Mouse (Mus musculus): Measurements from ENCODE around the gene Echdc3. TPM values are rescaled to one million over a fixed set of nuclear protein-coding genes. Genes with fewer than 3 reads are reported as not detected.
A peak's percentile ranks its signal among the peaks of the same experiment; 100 is the strongest.

Echdc3 gene
- polyA plus RNA-seq, 1 experiment = 1.0 TPM

GRCm38 (mm10) chr2:6196363-6196973 lies 16.4 kb downstream of the Echdc3 start:
- no peak overlapping the region for H3K27ac ChIP-seq (ENCODE audit: insufficient read depth, low read depth, low read length)
- WGBS = 27% methylated on average over 10 of the region's 10 CpGs
- TF ChIP-seq CTCF (IDR thresholded peaks at IDR 0.05; ENCODE audit: extremely low read depth, insufficient read length, insufficient replicate concordance, low read depth, low read length) (no peak), POLR2A (IDR thresholded peaks at IDR 0.05; ENCODE audit: low read depth, low read length) (no peak)
- no peaks in the 10 kb centered on the region for H3K36me3 ChIP-seq (ENCODE audit: control insufficient read depth, insufficient read depth, low read length)
- H3K4me3 ChIP-seq (ENCODE audit: low read depth, low read length) = no peak overlapping the region
- H3K27me3 ChIP-seq (ENCODE audit: control insufficient read depth, insufficient read depth, low read length) = no peaks in the 10 kb centered on the region
- H3K4me1 ChIP-seq (ENCODE audit: control insufficient read depth, insufficient read depth, insufficient read length, low read length) = peaks cover 7% of the 10 kb centered on the region; the same call in 1 of the 2 replicates

- TF ChIP-seq CTCF (IDR thresholded peaks at IDR 0.05; ENCODE audit: extremely low read depth, insufficient read length, insufficient replicate concordance, low read depth, low read length) (0 out of 2 replicates have a peak, but pooled peaks have one; percentile 5), POLR2A (IDR thresholded peaks at IDR 0.05; ENCODE audit: low read depth, low read length) (no peak)
- peaks cover 7% of the 10 kb centered on the region; the same call in 1 of the 2 replicates for H3K4me1 ChIP-seq (ENCODE audit: control insufficient read depth, insufficient read depth, insufficient read length, low read length)
- H3K27me3 ChIP-seq (ENCODE audit: control insufficient read depth, insufficient read depth, low read length) = no peaks in the 10 kb centered on the region
- H3K36me3 ChIP-seq (ENCODE audit: control insufficient read depth, insufficient read depth, low read length) = no peaks in the 10 kb centered on the region
- no peak overlapping the region for H3K27ac ChIP-seq (ENCODE audit: insufficient read depth, low read depth, low read length)
- 46% methylated on average over 15 of the region's 15 CpGs for WGBS
- H3K4me3 ChIP-seq (ENCODE audit: low read depth, low read length) = no peak overlapping the region
Measured at GRCm38 (mm10) chr2:6195468-6196239, 17.2 kb downstream of the Echdc3 start.

- no peak overlapping the region for H3K27ac ChIP-seq (ENCODE audit: insufficient read depth, low read depth, low read length)
- 93% methylated on average over 7 of the region's 7 CpGs for WGBS
Measured at GRCm38 (mm10) chr2:6194497-6194896, 18.3 kb downstream of the Echdc3 start.

GRCm38 (mm10) chr2:6193591-6193973 lies 19.3 kb downstream of the Echdc3 start:
- Histone ChIP-seq H3K27ac (ENCODE audit: insufficient read depth, low read depth, low read length) (no peak overlapping the region), H3K36me3 (ENCODE audit: control insufficient read depth, insufficient read depth, low read length) (no peaks in the 10 kb centered on the region)

More at GRCm38 (mm10) chr2:6194497-6194896, 18.3 kb downstream of the Echdc3 start:
- TF ChIP-seq POLR2A (IDR thresholded peaks at IDR 0.05; ENCODE audit: low read depth, low read length) = no peak
- TF ChIP-seq CTCF (IDR thresholded peaks at IDR 0.05; ENCODE audit: extremely low read depth, insufficient read length, insufficient replicate concordance, low read depth, low read length) = no peak
- Histone ChIP-seq H3K4me3 (ENCODE audit: low read depth, low read length) (no peak overlapping the region), H3K36me3 (ENCODE audit: control insufficient read depth, insufficient read depth, low read length) (no peaks in the 10 kb centered on the region), H3K4me1 (ENCODE audit: control insufficient read depth, insufficient read depth, insufficient read length, low read length) (peaks cover 7% of the 10 kb centered on the region; the same call in 1 of the 2 replicates), H3K27me3 (ENCODE audit: control insufficient read depth, insufficient read depth, low read length) (no peaks in the 10 kb centered on the region)

GRCm38 (mm10) chr2:6192820-6193590 lies 19.8 kb downstream of the Echdc3 start:
- WGBS = 63% methylated on average over 20 of the region's 20 CpGs
- no peak overlapping the region for H3K27ac ChIP-seq (ENCODE audit: insufficient read depth, low read depth, low read length)
- H3K27me3 ChIP-seq (ENCODE audit: control insufficient read depth, insufficient read depth, low read length) = no peaks in the 10 kb centered on the region
- peaks cover 7% of the 10 kb centered on the region; the same call in 1 of the 2 replicates for H3K4me1 ChIP-seq (ENCODE audit: control insufficient read depth, insufficient read depth, insufficient read length, low read length)
- no peak overlapping the region for H3K4me3 ChIP-seq (ENCODE audit: low read depth, low read length)
- TF ChIP-seq POLR2A (IDR thresholded peaks at IDR 0.05; ENCODE audit: low read depth, low read length) (no peak), CTCF (IDR thresholded peaks at IDR 0.05; ENCODE audit: extremely low read depth, insufficient read length, insufficient replicate concordance, low read depth, low read length) (peak; percentile 39; the same call in 1 of the 2 replicates)
- no peaks in the 10 kb centered on the region for H3K36me3 ChIP-seq (ENCODE audit: control insufficient read depth, insufficient read depth, low read length)

More at GRCm38 (mm10) chr2:6193591-6193973, 19.3 kb downstream of the Echdc3 start:
- Histone ChIP-seq H3K27me3 (ENCODE audit: control insufficient read depth, insufficient read depth, low read length) (no peaks in the 10 kb centered on the region), H3K4me1 (ENCODE audit: control insufficient read depth, insufficient read depth, insufficient read length, low read length) (peaks cover 7% of the 10 kb centered on the region; the same call in 1 of the 2 replicates), H3K4me3 (ENCODE audit: low read depth, low read length) (no peak overlapping the region)
- TF ChIP-seq POLR2A (IDR thresholded peaks at IDR 0.05; ENCODE audit: low read depth, low read length) (no peak), CTCF (IDR thresholded peaks at IDR 0.05; ENCODE audit: extremely low read depth, insufficient read length, insufficient replicate concordance, low read depth, low read length) (no peak)
- WGBS = 69% methylated on average over 10 of the region's 10 CpGs

- H3K4me3 ChIP-seq (ENCODE audit: low read depth, low read length) = no peak overlapping the region
Measured at GRCm38 (mm10) chr2:6190036-6190435, 22.8 kb downstream of the Echdc3 start.

More at GRCm38 (mm10) chr2:6190036-6190435, 22.8 kb downstream of the Echdc3 start:
- WGBS = 91% methylated on average over 6 of the region's 6 CpGs
- no peaks in the 10 kb centered on the region for H3K36me3 ChIP-seq (ENCODE audit: control insufficient read depth, insufficient read depth, low read length)
- no peak overlapping the region for H3K27ac ChIP-seq (ENCODE audit: insufficient read depth, low read depth, low read length)
- H3K27me3 ChIP-seq (ENCODE audit: control insufficient read depth, insufficient read depth, low read length) = no peaks in the 10 kb centered on the region
- no peaks in the 10 kb centered on the region for H3K4me1 ChIP-seq (ENCODE audit: control insufficient read depth, insufficient read depth, insufficient read length, low read length)
- TF ChIP-seq POLR2A (IDR thresholded peaks at IDR 0.05; ENCODE audit: low read depth, low read length) = no peak
- no peak for TF ChIP-seq CTCF (IDR thresholded peaks at IDR 0.05; ENCODE audit: extremely low read depth, insufficient read length, insufficient replicate concordance, low read depth, low read length)

All from small intestine, adult 2 months (tissue).